Mouse (Mus musculus) G1E (cell line): ENCODE measurements at regions not wholly inside any gene's neighbourhood (a gene's known extent, or its start where the extent isn't known, plus 50 kb on each side); places are given as distances from the start of the nearest gene placed in this dataset.

Experiments used
- ATAC-seq: 2 replicates; pipeline ENCODE4 v1.8.0; 2016; ENCODE audit warnings: mild to moderate bottlenecking; ENCODE audit not compliant: insufficient number of reproducible peaks, poor library complexity, low FRiP score, severe bottlenecking; ENCODE audit errors: extremely low read depth
- DNase-seq: peaks from one replicate; pipeline ENCODE4 v3.0.0; 2012; ENCODE audit warnings: low spot score
- H3K27me3 ChIP-seq: 2 replicates; pipeline ENCODE4 v1.6.1; 2012; ENCODE audit warnings: mild to moderate bottlenecking, low read length, inconsistent platforms; ENCODE audit not compliant: insufficient read depth
- H3K36me3 ChIP-seq: replicated peaks from 2 replicates; pipeline ENCODE3; 2012; ENCODE audit warnings: mild to moderate bottlenecking, inconsistent platforms
- H3K4me1 ChIP-seq: 2 replicates; pipeline ENCODE4 v1.6.1; 2012; ENCODE audit warnings: low read depth, low read length, inconsistent platforms, mixed read lengths; ENCODE audit not compliant: insufficient read depth
- H3K4me3 ChIP-seq: 2 replicates; pipeline ENCODE4 v1.5.1; 2012; ENCODE audit warnings: low read depth, mild to moderate bottlenecking, inconsistent platforms, low read length, moderate library complexity, mixed read lengths
- H3K9me3 ChIP-seq: replicated peaks from 2 replicates; pipeline ENCODE4 v1.6.1; 2012; ENCODE audit warnings: inconsistent platforms
- CTCF ChIP-seq: IDR thresholded peaks from 2 replicates; pipeline ENCODE4 v1.5.1; 2012; ENCODE audit warnings: low read depth, low read length, inconsistent platforms, mixed read lengths
- GATA1 ChIP-seq: IDR thresholded peaks from 2 replicates; pipeline ENCODE4 v1.6.1; 2012; ENCODE audit warnings: borderline replicate concordance, low read length, inconsistent platforms, mixed read lengths
- GATA2 ChIP-seq: IDR thresholded peaks from 2 replicates; pipeline ENCODE4 v1.6.1; 2012; ENCODE audit warnings: low read depth, low read length, inconsistent platforms, borderline replicate concordance
- POLR2AphosphoS5 ChIP-seq: IDR thresholded peaks from 2 replicates; pipeline ENCODE4 v1.6.1; 2012; ENCODE audit warnings: low read depth, low read length, inconsistent platforms; ENCODE audit not compliant: insufficient replicate concordance
- TAL1 ChIP-seq: conservative IDR thresholded peaks from 2 replicates; pipeline ENCODE4 v1.6.1; 2012; ENCODE audit warnings: low read depth, low read length, inconsistent platforms, mixed read lengths

DNA sequence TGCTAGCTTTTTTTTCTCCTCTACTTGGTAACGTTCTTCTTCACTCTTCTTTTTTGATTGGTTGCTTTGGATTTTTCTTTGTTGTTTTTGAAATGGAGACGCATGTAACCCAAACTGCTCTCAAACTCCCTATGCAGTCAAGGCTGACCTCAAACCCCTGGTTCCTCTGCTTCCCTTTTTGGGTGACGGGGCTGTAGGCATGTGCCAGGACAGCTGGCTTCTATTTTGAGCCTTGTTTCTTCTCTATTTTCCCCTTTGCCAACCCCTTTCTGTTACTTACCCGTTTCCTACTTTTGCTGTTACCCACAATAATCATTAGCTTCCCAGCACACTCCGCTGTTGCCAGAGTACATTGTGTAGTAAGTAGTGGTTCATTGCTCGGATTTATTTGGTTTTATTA lies 132.0 kb downstream of the Psat1 start:
- no peak overlapping the region for H3K4me3 ChIP-seq
- H3K27me3 ChIP-seq, result no peaks in the 10 kb centered on the region
- H3K36me3 ChIP-seq, result no peaks in the 10 kb centered on the region
- no peak for TF ChIP-seq POLR2AphosphoS5
- TF ChIP-seq TAL1, result no peak
- TF ChIP-seq CTCF, result no peak
- no peak for TF ChIP-seq GATA2
- TF ChIP-seq GATA1, result no peak
- H3K9me3 ChIP-seq, result 0 out of 2 replicates have a peak, but pooled peaks cover 2% of the 10 kb centered on the region
- DNase-seq (no peak), ATAC-seq (no peak; the same call in 1 of the 2 replicates)
- H3K4me1 ChIP-seq, result peaks cover 16% of the 10 kb centered on the region

DNA sequence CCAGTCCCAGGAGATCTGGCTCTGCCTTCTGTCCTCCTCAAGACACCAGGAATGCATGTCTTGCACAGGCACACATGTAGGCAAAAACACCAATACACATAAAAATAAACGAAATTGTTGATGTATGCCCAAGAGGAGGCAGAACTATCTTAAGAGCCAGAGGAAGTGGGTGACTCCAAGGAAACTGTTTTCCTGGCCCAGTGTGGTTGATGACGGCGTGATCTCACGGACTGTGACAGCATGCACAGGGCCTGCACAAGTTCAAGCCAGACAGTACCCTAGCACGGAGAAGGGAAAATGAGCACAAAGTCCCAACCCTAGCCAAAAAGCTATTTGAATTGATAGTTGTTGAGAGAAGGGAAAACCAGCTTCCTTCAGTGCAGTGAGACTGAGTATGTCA lies 138.1 kb downstream of the Psat1 start:
- Histone ChIP-seq H3K4me1 (peaks cover 10% of the 10 kb centered on the region), H3K9me3 (0 out of 2 replicates have a peak, but pooled peaks cover 2% of the 10 kb centered on the region), H3K27me3 (no peaks in the 10 kb centered on the region), H3K4me3 (no peak overlapping the region), H3K36me3 (no peaks in the 10 kb centered on the region)
- ATAC-seq (no peak), DNase-seq (no peak)
- TF ChIP-seq TAL1 (no peak), POLR2AphosphoS5 (no peak), CTCF (no peak), GATA2 (no peak), GATA1 (no peak)

DNA sequence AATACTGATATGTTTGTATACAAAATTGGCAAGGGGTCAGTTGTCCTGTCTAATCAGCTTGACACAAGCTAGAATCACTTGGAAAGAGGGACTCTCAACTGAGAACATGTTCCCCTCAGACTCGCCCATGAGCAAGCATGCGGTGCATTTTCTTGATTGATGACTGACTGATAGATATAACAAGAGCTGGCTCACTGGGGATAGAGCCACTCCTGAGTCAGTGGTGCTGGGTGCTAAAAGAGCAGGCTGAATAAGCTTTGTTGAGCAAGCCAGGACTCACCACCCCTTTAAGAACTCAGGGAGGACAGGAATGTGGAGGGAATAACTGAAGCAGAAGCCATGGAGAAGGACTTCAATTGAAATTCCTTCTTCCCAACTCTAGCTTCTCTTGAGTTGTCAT lies 139.5 kb downstream of the Psat1 start:
- ATAC-seq (no peak), DNase-seq (no peak)
- Histone ChIP-seq H3K4me3 (no peak overlapping the region), H3K36me3 (no peaks in the 10 kb centered on the region), H3K4me1 (peaks cover 6% of the 10 kb centered on the region; the same call in 1 of the 2 replicates), H3K9me3 (0 out of 2 replicates have a peak, but pooled peaks cover 2% of the 10 kb centered on the region), H3K27me3 (no peaks in the 10 kb centered on the region)
- TF ChIP-seq GATA2 (no peak), GATA1 (no peak), TAL1 (no peak), POLR2AphosphoS5 (no peak), CTCF (no peak)

GRCm38 (mm10) chr19:15803131-15803889 lies 143.8 kb downstream of the Psat1 start:
- ATAC-seq (no peak), DNase-seq (no peak)
- H3K4me3 ChIP-seq, result no peak overlapping the region
- H3K4me1 ChIP-seq, result peaks cover 28% of the 10 kb centered on the region
- no peaks in the 10 kb centered on the region for H3K9me3 ChIP-seq
- peaks cover 11% of the 10 kb centered on the region for H3K27me3 ChIP-seq
- H3K36me3 ChIP-seq, result no peaks in the 10 kb centered on the region
- TF ChIP-seq TAL1, result no peak
- TF ChIP-seq GATA1, result no peak
- TF ChIP-seq CTCF, result no peak
- TF ChIP-seq GATA2, result no peak
- no peak for TF ChIP-seq POLR2AphosphoS5

DNA sequence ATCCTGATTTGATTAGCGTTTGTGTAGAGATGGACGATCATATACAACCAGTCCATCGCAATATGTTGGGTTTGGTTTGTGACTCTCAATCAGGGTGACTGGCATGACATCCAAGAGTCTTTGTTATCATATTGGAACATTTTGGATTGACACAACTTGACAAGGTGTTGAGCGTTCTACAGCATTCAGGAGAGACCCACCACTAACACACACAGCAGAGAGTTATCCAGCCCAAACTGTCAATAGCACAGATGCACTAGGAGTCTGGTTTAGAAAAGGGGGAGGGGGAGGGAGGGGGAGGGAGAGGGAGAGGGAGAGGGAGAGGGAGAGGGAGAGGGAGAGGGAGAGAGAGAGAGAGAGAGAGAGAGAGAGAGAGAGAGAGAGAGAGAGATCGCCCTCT lies 144.5 kb downstream of the Psat1 start:
- Histone ChIP-seq H3K4me3 (no peak overlapping the region), H3K27me3 (peaks cover 17% of the 10 kb centered on the region), H3K4me1 (peaks cover 28% of the 10 kb centered on the region), H3K36me3 (no peaks in the 10 kb centered on the region), H3K9me3 (no peaks in the 10 kb centered on the region)
- TF ChIP-seq POLR2AphosphoS5 (no peak), GATA2 (no peak), TAL1 (no peak), GATA1 (no peak), CTCF (no peak)
- no peak for DNase-seq
- no peak for ATAC-seq

- H3K4me3 ChIP-seq, result peak overlapping the region; percentile 61; the same call in 1 of the 2 replicates
- no peaks in the 10 kb centered on the region for H3K9me3 ChIP-seq
- peak; percentile 66; the same call in 1 of the 2 replicates for ATAC-seq
- TF ChIP-seq TAL1 (no peak), CTCF (peak; percentile 88), GATA2 (no peak), POLR2AphosphoS5 (no peak), GATA1 (no peak)
- H3K4me1 ChIP-seq, result peaks cover 31% of the 10 kb centered on the region
- H3K27me3 ChIP-seq, result peaks cover 20% of the 10 kb centered on the region
- DNase-seq, result peak; percentile 82
- no peaks in the 10 kb centered on the region for H3K36me3 ChIP-seq
These were observed 145.2 kb downstream of the Psat1 start for GRCm38 (mm10) chr19:15801811-15802486.
